Mouse (Mus musculus) small intestine, adult 2 months (tissue): ENCODE results near the gene Neurl2. TPM values are rescaled to one million over a fixed set of nuclear protein-coding genes. Genes with fewer than 3 reads are reported as not detected.
A peak's percentile ranks its signal among the peaks of the same experiment; 100 is the strongest.

ENCODE experiments used
- H3K27ac ChIP-seq: fragments of 200-500 bp; 2 replicates; pipeline ENCODE4 v1.5.1; 2012; ENCODE audit warnings: low read depth, low read length, control low read depth, inconsistent platforms; ENCODE audit not compliant: insufficient read depth
- H3K27me3 ChIP-seq: fragments of 200-500 bp; 2 replicates; pipeline ENCODE4 v1.6.1; 2012; ENCODE audit warnings: mild to moderate bottlenecking, moderate library complexity, low read length, inconsistent platforms; ENCODE audit not compliant: control insufficient read depth, insufficient read depth
- H3K36me3 ChIP-seq: fragments of 200-500 bp; 2 replicates; pipeline ENCODE4 v1.6.1; 2012; ENCODE audit warnings: mild to moderate bottlenecking, low read length, control low read depth, inconsistent platforms; ENCODE audit not compliant: control insufficient read depth, insufficient read depth
- H3K4me1 ChIP-seq: fragments of 200-500 bp; 2 replicates; pipeline ENCODE4 v1.6.1; 2012; ENCODE audit warnings: low read length, inconsistent platforms, mixed read lengths; ENCODE audit not compliant: control insufficient read depth, insufficient read depth, insufficient read length
- H3K4me3 ChIP-seq: fragments of 200-500 bp; 2 replicates; pipeline ENCODE4 v1.5.1; 2012; ENCODE audit warnings: low read depth, mild to moderate bottlenecking, control low read depth, inconsistent platforms, low read length, moderate library complexity
- CTCF ChIP-seq: fragments of 200-500 bp; IDR thresholded peaks from 2 replicates; pipeline ENCODE4 v1.5.1; 2012; ENCODE audit warnings: low read depth, mild to moderate bottlenecking, control low read depth, inconsistent platforms, low read length, moderate library complexity, mixed read lengths; ENCODE audit not compliant: insufficient replicate concordance, insufficient read length; ENCODE audit errors: extremely low read depth
- POLR2A ChIP-seq: fragments of 200-500 bp; IDR thresholded peaks from 2 replicates; pipeline ENCODE4 v1.6.1; 2012; ENCODE audit warnings: low read depth, mild to moderate bottlenecking, control low read depth, inconsistent platforms, low read length, moderate library complexity
- WGBS: fragments of 180-500 bp; shearing (Covaris S2); methylation state at CpG from one replicate; pipeline ENCODE4 v1.1.7; 2018; 5-methylcytosine and 5-hydroxymethylcytosine counted together
- polyA plus RNA-seq: library from polyadenylated mRNA; depleted of rRNA; stranded (reverse); fragments of >200 nt; gene quantifications from 2 replicates; pipeline ENCODE4 v1.2.3, GENCODE M21; 2012

The Neurl2 gene
- polyA plus RNA-seq, 1 experiment: 3.1 TPM

DNA sequence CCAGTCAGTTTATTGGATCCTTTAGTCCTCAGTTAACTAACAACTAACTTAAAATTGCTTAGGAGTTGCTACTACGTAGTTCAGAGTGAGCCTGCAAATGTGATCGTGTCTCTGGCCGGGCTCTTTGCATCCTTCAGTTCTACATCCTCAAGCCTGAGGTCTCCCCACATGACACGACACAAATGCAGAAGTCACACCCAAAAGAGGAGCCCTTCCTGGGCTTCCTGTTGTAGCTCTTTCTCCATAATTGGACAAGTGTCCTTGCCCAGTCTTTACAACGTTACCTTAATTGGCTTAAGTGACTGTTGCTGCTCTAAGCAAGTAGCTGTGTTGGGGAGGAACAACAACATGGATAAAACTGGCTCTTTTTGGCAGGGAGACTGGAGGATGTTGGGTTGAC lies 17.9 kb downstream of the Neurl2 start:
- Histone ChIP-seq H3K27me3 (no peaks in the 10 kb centered on the region), H3K4me1 (peaks cover 8% of the 10 kb centered on the region; the same call in 1 of the 2 replicates), H3K4me3 (no peak overlapping the region), H3K27ac (no peak overlapping the region), H3K36me3 (peaks cover 8% of the 10 kb centered on the region)
- 83% methylated on average over 5 of the region's 5 CpGs for WGBS
- no peak for TF ChIP-seq CTCF
- no peak for TF ChIP-seq POLR2A

DNA sequence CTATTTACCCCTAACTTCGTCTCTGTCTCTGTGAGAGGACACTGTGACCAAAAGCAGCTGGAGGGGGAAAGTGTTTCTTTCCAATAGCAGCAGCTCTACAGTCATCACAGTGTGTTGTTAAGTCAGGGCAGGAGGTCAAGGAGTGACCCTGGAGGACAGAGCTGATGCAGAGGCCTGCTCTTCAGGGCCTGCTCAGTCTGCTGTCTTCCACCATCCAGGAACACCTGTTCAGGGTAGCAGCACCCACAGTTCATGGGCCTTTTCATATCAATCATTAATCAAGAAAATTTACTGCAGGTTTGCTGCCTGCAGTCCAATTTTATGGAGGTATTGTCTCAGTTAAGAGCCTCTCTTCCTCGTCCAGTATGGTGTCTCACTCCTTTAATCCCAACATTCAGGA lies 19.7 kb downstream of the Neurl2 start:
- peaks cover 8% of the 10 kb centered on the region; the same call in 1 of the 2 replicates for H3K4me1 ChIP-seq
- 31% methylated on average over 2 of the region's 2 CpGs for WGBS
- peak overlapping the region; percentile 29 for H3K27ac ChIP-seq
- no peaks in the 10 kb centered on the region for H3K27me3 ChIP-seq
- peaks cover 4% of the 10 kb centered on the region for H3K36me3 ChIP-seq
- TF ChIP-seq CTCF (no peak), POLR2A (no peak)
- H3K4me3 ChIP-seq: no peak overlapping the region

DNA sequence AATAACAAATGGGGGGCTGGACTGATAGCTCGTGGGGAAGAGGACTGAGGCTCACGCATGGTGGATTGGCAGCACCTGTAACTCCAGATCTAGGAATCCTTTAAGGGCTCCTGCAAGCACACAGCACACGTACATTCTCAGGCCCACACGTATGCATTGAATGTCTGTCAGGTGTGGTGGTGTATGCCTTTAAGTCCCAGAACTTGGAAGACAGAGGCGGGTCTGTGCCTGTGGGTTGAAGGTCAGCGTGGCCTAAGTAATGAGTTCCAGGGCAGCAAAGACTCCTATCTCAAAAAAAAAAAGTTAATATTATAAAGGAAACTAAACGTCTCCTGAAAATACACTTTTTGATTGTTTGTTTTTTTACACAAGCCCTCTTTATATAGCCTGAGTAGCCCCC lies 26.6 kb downstream of the Neurl2 start:
- Histone ChIP-seq H3K4me3 (0 out of 2 replicates have a peak overlapping the region, but pooled peaks have one; percentile 1), H3K27me3 (no peaks in the 10 kb centered on the region), H3K36me3 (peaks cover 5% of the 10 kb centered on the region), H3K4me1 (peaks cover 10% of the 10 kb centered on the region; the same call in 1 of the 2 replicates), H3K27ac (peak overlapping the region; percentile 5; the same call in 1 of the 2 replicates)
- WGBS: 32% methylated on average over 7 of the region's 7 CpGs
- no peak for TF ChIP-seq POLR2A
- no peak for TF ChIP-seq CTCF

DNA sequence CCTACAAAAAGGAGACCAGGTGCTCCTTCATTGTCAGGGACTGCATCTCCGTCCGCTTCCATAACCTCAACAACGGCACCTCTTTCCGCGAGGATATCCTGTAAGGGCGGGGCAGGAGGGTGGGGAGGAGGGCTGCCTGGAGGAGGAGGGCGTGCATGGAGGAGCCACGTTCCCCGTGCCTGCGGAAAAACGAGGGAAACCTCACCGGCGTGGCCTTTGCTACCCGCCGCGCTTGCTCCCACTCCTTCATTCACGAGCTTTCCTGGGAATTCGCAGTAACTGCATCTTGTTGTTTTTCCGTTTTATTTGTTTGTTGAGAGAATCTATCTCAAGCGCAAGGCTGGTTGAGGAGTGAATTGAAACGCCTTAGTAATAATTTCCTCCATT lies 27.9 kb downstream of the Neurl2 start:
- no peak for TF ChIP-seq CTCF
- peaks cover 10% of the 10 kb centered on the region; the same call in 1 of the 2 replicates for H3K4me1 ChIP-seq
- H3K4me3 ChIP-seq: peak overlapping the region; percentile 72
- WGBS: under 1% methylated on average over 21 of the region's 21 CpGs
- peak overlapping the region; percentile 88 for H3K27ac ChIP-seq
- peaks cover 12% of the 10 kb centered on the region for H3K36me3 ChIP-seq
- no peaks in the 10 kb centered on the region for H3K27me3 ChIP-seq

DNA sequence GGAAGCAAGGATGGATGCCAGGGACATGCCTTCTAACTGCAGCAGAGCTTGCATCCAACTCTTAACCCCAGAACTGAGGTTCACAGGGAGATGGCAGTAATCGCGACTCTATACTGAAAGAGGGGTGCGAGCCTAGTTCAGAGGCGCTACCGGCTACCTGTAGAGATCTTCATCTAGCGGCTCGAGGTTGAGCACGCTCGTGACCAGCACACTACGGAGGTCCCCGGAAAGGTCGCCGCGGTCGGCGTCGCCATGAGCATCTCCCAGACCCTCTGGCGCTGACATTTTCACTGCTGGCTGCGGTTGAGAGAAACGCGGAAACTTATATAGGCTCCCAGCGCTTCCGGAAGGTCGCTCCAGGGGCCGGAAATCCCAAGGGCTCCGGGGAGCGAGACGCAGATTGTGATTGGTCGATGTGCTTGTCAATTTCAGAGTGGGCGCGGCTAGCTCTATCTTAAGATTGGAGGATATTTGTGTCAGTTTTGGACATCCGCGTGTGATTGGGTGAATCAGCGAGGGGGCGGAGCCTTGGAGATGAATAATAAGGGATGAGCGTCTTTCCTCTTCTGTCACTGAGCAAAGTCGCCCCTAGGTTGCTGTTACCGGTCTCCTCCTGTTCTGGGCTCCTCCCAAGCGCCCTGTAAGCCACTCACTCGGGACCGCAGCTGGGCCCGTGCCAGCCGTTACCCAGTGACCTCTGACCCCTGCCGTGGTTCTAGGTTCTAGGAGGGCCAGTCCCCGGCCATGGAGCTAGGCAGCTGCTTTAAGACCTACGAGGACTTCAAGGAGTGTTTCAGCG lies 28.5 kb downstream of the Neurl2 start, which contains the start of the genes Acot8 and Zswim3:
Acot8 (minus strand) TSS at position 350 of the 799 bp plus-strand sequence.
Zswim3 (plus strand) TSS at position 566 of the 799 bp plus-strand sequence.
- peak within 1 kb of the TSS; percentile 79 for H3K4me3 ChIP-seq
- no peaks in the 10 kb centered on the region for H3K27me3 ChIP-seq
- TF ChIP-seq CTCF (no peak), POLR2A (peak; percentile 80)
- H3K4me1 ChIP-seq: peaks cover 10% of the 10 kb centered on the region; the same call in 1 of the 2 replicates
- under 1% methylated on average over 47 of the region's 47 CpGs for WGBS
- H3K36me3 ChIP-seq: peaks cover 16% of the 10 kb centered on the region
- H3K27ac ChIP-seq: peak within 1 kb of the TSS; percentile 88

DNA sequence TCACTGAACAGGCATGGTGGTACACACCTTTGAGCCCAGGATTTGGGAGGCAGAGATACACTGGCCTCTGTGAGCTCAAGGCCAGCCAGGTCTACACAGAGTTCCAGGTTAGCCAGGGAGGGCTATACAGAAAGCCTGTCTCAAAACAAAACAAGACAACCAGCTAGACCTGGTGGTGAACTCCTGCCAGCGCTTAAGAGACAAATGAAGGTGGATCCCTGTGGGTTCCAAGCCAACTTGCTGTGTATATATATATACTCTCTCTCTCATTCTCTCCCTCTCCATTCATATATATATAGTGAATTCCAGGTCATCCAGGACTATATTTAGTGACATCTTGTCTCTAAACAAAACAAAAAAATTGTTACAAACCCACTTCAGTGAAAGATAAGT lies 29.3 kb downstream of the Neurl2 start:
- Histone ChIP-seq H3K4me3 (peak overlapping the region; percentile 79), H3K27me3 (no peaks in the 10 kb centered on the region), H3K27ac (peak overlapping the region; percentile 52), H3K36me3 (peaks cover 20% of the 10 kb centered on the region), H3K4me1 (peaks cover 10% of the 10 kb centered on the region; the same call in 1 of the 2 replicates)
- 7% methylated on average over 1 of the region's 1 CpGs for WGBS
- no peak for TF ChIP-seq CTCF
- TF ChIP-seq POLR2A: no peak

DNA sequence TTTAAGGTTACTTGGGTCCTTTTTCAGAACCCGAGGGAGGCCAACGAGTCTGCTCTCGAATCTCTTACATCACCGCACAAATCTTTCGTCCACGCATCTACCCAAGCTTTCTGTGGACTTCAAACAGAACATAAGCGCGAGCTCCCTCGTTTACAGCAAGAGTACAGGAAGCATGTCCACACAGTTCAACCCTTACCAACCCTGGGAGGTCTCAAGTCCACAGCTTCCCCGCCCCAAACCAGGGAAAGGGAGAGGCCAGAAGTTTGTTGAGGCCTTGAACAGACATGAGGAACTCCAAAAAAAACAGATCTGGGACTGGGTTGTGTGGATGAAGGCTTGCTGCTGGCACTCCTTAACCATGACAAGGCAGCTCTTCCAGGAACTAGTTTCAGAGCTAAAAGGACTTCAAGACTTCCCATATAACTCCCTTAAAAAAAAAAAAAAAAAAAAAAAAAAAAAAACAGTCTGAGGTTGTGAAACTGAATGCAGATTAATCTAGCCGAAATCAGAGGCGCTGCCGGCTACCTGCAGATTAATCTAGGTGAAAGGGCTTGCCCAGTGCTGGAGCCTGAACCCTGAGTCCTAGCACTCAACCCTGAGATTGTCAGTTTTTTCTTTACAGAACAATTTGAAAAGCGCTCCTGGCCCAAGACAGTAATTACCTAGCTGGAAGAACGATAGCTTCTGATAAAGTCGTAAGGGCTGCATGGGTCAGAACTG lies 29.9 kb downstream of the Neurl2 start:
- peak overlapping the region; percentile 52 for H3K27ac ChIP-seq
- WGBS: 38% methylated on average over 16 of the region's 16 CpGs
- H3K4me3 ChIP-seq: peak overlapping the region; percentile 35

More for the DNA sequence above, 29.9 kb downstream of the Neurl2 start:
- peaks cover 20% of the 10 kb centered on the region for H3K36me3 ChIP-seq
- no peaks in the 10 kb centered on the region for H3K27me3 ChIP-seq
- H3K4me1 ChIP-seq: peaks cover 10% of the 10 kb centered on the region; the same call in 1 of the 2 replicates
- TF ChIP-seq CTCF (no peak), POLR2A (no peak)
